Mouse (Mus musculus) megakaryocyte, embryonic 14.5 days (primary cell): ENCODE results near the gene Sirt4.

Experiments
- FLI1 ChIP-seq: IDR thresholded peaks from 2 replicates; pipeline ENCODE4 v1.6.1; 2012; ENCODE audit warnings: low read length, inconsistent platforms, mixed read lengths
- GATA1 ChIP-seq: IDR thresholded peaks from 3 replicates; pipeline ENCODE4 v1.6.1; 2012; ENCODE audit warnings: mixed read lengths, low read length, inconsistent platforms, borderline replicate concordance

GRCm38 (mm10) chr5:115521553-115522461 is 37.3 kb upstream of the Sirt4 start:
- TF ChIP-seq GATA1: no peak
- TF ChIP-seq FLI1: no peak
